Mouse (Mus musculus) spleen, adult 18-20 months (tissue): ENCODE measurements at regions not wholly inside any gene's neighbourhood (a gene's known extent, or its start where the extent isn't known, plus 50 kb on each side); places are given as distances from the start of the nearest gene placed in this dataset.

ENCODE experiments used
- DNase-seq, 2 experiments: peaks; one replicate each; pipeline ENCODE4 v3.0.0; 2022; ENCODE audit warnings: mixed read lengths in 2 of 2

- DNase-seq = no peak
These were observed 446.5 kb downstream of the Pdgfc start for GRCm38 (mm10) chr3:81482742-81483141.

DNA sequence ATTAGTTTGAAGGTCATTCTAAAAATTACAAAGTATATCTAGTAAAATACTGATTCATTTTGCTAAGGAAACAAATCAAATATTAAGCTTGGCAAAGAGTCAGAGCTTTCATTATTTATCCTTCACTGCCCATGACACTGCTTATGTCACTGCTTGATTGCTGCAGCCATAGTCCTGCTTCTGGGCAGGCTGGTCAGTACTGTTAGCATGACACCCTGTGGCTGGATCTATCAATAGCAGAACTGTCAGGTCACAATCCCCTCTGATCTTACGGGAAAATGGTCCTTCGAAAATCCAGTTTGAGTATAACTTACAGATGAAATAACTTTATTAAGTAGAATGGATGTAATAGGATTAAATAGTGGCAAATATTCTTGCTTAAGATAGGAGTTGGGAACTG lies 447.1 kb downstream of the Pdgfc start:
- no peak for DNase-seq

DNA sequence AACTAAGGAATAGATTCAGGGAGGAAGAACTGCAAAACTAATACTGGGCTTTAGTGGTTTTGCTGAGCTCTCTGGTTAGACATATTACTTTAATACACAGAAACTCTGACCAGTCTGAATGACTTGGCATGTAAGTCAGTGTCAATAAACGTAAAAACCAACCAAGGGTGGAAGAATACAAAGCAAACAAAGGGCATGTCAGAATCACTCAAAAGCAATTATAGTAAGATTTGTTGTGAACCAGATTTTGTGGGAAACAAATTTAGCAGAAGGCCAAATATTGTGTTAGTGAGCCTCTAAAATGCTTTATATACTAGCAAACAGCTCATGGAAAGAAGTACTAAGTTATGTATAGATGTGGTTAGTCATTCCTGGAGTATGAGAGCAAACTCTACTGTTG lies 427.1 kb upstream of the Ctso start:
- no peak for DNase-seq

DNA sequence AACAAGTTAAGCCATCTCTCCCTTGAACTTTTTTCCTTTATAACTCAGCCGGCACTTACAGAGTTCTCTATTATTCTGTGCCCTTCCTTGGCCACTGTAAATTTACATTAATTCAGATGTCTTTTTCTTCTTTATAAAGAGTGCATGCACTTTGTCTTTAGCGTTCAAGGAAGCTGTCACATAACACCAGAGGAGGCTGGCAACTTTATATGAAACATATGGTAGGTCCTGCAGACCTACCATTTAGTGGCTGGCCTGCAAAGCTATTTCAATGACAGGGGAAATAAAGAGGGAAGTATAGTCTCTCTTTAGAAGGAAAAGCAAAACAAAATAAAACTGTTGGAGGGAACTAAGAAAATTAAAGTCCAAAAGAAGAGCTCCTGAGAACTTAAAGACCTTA lies 423.8 kb upstream of the Ctso start:
- no peak for DNase-seq

DNA sequence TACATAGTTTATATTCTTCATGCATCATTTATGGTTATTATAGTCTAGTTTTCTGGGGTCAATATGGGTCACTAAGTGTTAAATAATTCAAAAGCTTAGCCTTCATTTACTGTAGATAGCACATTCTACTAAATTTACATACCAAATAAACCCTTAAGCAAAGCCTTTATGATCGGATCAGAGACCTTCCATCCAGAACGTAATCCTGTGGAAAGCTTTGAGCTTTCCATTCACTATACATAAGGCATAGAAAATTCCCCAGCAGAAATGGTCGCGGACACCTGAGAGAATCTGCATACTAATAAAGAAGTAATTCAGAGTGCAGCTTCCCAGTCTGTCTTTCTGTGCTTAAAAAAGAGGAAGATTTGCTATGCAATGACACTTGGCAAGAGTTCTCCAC lies 410.6 kb upstream of the Ctso start:
- no peak for DNase-seq

GRCm38 (mm10) chr3:81530872-81531271 lies 401.5 kb upstream of the Ctso start:
- DNase-seq = no peak

GRCm38 (mm10) chr3:81535448-81536205 lies 396.8 kb upstream of the Ctso start:
- no peak for DNase-seq

DNA sequence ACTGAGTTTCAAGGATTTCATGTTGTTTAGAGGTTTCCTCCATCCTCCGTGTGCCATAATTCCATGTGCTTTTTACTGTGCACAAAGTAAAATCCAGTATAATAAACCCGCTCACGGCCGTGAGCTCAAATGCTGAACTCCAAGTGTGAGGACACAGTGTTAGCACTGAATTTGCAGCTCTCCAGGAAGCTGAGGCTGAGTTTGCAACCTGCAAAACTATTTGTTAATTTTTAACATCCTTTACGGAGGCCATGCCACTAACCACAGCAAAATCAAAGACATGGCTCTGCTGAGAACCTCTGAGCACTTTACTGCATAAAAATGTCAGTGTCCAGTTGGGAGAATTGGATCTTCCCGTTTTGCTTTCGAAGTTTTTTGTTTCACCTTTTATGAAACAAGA lies 377.6 kb upstream of the Ctso start:
- no peak for DNase-seq

- no peak for DNase-seq
These were observed 369.7 kb upstream of the Ctso start for GRCm38 (mm10) chr3:81562610-81563258.

GRCm38 (mm10) chr3:81563858-81564756 lies 368.3 kb upstream of the Ctso start:
- DNase-seq = no peak

GRCm38 (mm10) chr3:81564757-81565063 lies 367.7 kb upstream of the Ctso start:
- DNase-seq = no peak

DNA sequence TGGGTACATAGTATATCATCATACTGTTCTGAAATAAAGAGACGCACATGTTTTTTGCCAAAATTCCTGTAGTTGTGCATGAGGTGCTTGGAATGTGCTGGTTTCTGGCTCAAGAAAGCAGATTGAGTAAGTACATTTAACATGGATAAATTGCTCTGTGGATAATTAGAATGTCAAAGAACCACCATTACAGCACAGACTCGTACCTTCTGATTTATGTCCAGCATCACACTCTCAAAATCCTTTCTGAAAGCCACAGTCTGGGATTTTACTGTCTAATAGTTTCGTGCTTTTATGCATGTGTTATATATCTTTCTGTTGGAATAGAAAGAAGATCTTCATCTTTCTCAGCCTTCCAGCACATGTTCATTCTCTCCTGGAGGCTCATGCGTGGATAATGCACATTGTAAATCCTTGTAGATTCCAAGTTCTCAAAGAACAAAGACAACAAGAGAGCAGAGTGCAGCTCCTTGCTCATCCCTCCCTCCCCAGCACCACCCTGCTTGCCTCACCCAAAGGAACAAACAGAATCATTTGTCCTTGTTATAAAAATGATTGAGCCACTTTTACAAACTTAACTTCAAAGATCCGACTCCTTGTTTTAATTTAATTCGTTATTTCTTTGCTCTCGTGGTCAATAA lies 348.9 kb upstream of the Ctso start:
- no peak for DNase-seq

- DNase-seq = no peak
These were observed 343.3 kb upstream of the Ctso start for GRCm38 (mm10) chr3:81589109-81589508.

DNA sequence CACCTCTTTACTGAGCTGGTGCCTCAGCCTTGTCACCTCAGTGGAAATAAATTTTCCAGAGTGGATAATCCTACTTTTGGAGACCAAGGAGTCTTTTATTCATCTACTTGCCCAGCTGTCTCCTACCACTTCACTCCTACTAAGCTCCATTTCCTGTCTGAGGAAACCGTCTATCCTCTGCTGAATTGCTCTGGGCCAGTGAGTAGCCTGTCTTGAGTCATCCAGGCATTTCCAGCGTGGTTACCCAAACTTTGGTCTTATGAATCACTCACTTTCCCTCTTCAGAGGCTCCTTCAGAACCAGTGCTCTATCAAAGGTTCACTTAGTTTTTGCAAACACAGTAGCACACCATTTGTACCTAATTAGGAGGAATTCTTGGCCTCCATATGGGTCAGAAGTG lies 303.2 kb upstream of the Ctso start:
- no peak for DNase-seq

DNA sequence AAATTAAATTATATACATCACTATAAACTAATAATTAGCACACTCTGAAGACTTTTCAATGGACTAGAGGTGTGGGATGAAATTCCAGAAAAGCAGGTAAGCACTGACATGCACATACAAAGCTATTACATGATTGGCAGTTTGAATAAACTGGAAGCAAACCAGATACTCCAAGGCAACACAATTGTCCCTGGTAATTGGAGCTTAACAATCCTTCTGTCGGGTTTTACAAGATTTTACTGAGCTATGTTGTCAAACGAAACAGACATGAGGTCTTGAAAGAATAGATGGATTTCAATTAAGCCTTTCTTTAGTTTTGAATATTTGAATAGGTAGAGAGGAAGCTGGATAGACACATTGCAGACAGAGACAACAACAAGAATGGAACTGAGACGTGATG lies 273.9 kb upstream of the Ctso start:
- DNase-seq = no peak

GRCm38 (mm10) chr3:81661620-81662019 lies 270.8 kb upstream of the Ctso start:
- no peak for DNase-seq

- DNase-seq = no peak
These were observed 266.1 kb upstream of the Ctso start for GRCm38 (mm10) chr3:81666262-81666661.

- no peak for DNase-seq
These were observed 255.8 kb upstream of the Ctso start for GRCm38 (mm10) chr3:81676570-81676969.

DNA sequence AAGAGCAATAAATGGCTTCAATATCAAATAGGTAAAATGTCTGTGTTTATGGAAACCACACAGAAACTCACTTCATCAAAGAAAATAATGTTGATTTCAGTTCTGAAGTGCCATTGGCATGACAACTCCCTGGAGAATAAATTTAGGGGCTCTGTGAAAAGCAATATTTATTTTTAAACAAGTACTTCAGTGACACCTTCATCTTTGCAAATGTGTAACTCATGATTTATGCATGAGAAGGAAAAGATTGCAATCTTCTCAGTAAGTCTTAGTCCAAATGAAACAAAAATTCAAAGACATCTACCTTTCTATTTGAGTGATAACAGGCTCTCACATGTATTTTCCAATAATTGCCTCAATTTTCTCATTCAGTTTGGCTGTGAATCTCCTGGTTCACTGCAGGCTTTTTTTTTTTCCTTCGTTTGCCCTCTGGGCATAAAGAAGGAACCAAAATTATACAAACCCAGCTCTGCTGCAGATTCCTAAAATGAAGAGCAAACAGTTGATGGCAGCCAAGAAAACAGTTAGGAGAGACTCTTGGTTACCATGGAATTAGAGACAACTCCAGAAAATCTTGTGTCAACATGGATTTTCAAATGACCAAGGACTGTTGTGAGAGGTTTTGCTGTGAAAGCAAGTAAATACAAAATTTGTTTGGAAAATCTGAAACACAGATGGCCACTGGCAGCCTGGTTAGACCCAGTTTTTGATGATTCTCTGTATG lies 230.3 kb upstream of the Ctso start:
- no peak for DNase-seq

GRCm38 (mm10) chr3:81718911-81719310 lies 213.5 kb upstream of the Ctso start:
- DNase-seq = no peak

GRCm38 (mm10) chr3:81735463-81735862 lies 196.9 kb upstream of the Ctso start:
- no peak for DNase-seq

DNA sequence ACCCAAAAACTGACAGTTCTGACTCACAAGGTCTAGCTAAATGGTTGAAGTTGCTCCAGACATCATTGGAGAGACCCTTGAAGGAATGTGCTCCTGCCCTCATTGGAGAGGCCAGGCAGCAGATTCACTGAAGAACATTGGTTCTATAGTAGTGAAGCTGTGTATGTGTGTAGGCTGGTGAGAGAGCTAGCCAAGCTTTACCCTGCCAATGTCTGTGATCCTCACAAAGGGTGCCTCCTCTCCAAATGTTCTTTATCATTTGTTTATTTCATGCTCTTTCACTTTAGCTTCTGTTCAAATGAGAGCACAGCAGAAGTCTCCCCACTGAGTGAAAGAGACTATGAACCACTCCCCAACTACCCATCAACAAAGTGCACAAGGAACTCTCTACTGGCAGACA lies 195.6 kb upstream of the Ctso start:
- no peak for DNase-seq

DNA sequence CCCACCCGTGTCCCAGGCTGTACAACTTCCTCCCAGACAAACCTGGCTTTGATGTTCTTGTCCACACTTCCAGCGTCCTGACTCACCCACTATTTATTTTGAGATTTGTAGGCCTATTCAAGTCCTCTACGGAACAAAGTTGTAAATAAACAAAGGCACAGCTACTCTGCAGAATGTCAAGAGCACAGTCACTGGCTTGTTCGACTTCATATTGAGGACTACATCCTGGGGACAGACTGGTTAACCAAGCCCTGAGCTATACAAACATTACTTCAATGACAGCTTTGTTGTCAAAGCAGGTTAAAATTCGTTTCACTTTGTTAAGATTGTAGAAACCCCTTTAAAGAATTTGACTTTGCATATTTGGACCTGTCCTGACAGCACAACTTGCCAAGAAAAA lies 190.3 kb upstream of the Ctso start:
- no peak for DNase-seq
